Mouse (Mus musculus) granulocyte monocyte progenitor cell, adult 5-6 weeks (primary cell): ENCODE measurements around the gene Gbp2. TPM values are rescaled to one million over a fixed set of nuclear protein-coding genes. Genes with fewer than 3 reads are reported as not detected.

Source experiments
- total RNA-seq, 2 experiments: library from RNA; stranded (forward) in 1 of 2; stranded (reverse) in 1 of 2; fragments of 200-712, 200-1000 nt in 1 of 2; fragments of >200 nt in 1 of 2; fragmentation: Nextera tagmentation in 1 of 2; gene quantifications; 2 replicates each; pipeline ENCODE4 v1.2.3; 2014 to 2017

Gene Gbp2
- total RNA-seq, 2 experiments from 2014 or later, result 7.1 to 8.8 TPM

Other genes with a start within 250 kb of the Gbp2 start
- 17.5 and 25.7 TPM in 2 replicates for gene Pdlim5, start 224.9 kb upstream of the Gbp2 start, total RNA-seq (2014; fragmentation: Nextera tagmentation)
- 16.7 and 17.6 TPM in 2 replicates for gene Pdlim5, start 224.9 kb upstream of the Gbp2 start, total RNA-seq (2017)
- 5.2 and 11.1 TPM in 2 replicates for gene Gbp5, start 126.6 kb upstream of the Gbp2 start, total RNA-seq (2014; fragmentation: Nextera tagmentation)
- 9.4 and 11.3 TPM in 2 replicates for gene Gbp5, start 126.6 kb upstream of the Gbp2 start, total RNA-seq (2017)
- 14.2 and 25.7 TPM in 2 replicates for gene Gbp7, start 90.3 kb upstream of the Gbp2 start, total RNA-seq (2014; fragmentation: Nextera tagmentation)
- 24.3 and 27.4 TPM in 2 replicates for gene Gbp7, start 90.3 kb upstream of the Gbp2 start, total RNA-seq (2017)
- 54.0 and 85.4 TPM in 2 replicates for gene Gbp3, start 60.6 kb upstream of the Gbp2 start, total RNA-seq (2014; fragmentation: Nextera tagmentation)
- 71.1 and 77.3 TPM in 2 replicates for gene Gbp3, start 60.6 kb upstream of the Gbp2 start, total RNA-seq (2017)
- not detected in 2 replicates for gene Gbp2b, start 25.8 kb upstream of the Gbp2 start, total RNA-seq (2014; fragmentation: Nextera tagmentation)
- not detected in 2 replicates for gene Gbp2b, start 25.8 kb upstream of the Gbp2 start, total RNA-seq (2017)
- 33.4 and 57.5 TPM in 2 replicates for gene Kyat3, start 80.4 kb downstream of the Gbp2 start, total RNA-seq (2014; fragmentation: Nextera tagmentation)
- 34.3 and 45.1 TPM in 2 replicates for gene Kyat3, start 80.4 kb downstream of the Gbp2 start, total RNA-seq (2017)
- gene Gtf2b, start 144.4 kb downstream of the Gbp2 start, total RNA-seq (2014; fragmentation: Nextera tagmentation), result 66.2 and 75.2 TPM in 2 replicates
- 127 and 139 TPM in 2 replicates for gene Gtf2b, start 144.4 kb downstream of the Gbp2 start, total RNA-seq (2017)